Mouse (Mus musculus) liver, embryonic 14.5 days (tissue): ENCODE results near the gene Ppox. TPM values are rescaled to one million over a fixed set of nuclear protein-coding genes. Genes with fewer than 3 reads are reported as not detected.
A peak's percentile ranks its signal among the peaks of the same experiment; 100 is the strongest.

ENCODE experiments used
- ATAC-seq: fragments of 200-750 bp; cut with Nextera tagmentation; 2 replicates; pipeline ENCODE4 v1.8.0; 2017; ENCODE audit warnings: moderate number of reproducible peaks, mild to moderate bottlenecking, moderate library complexity; ENCODE audit not compliant: insufficient read depth
- DNase-seq, 3 experiments: peaks; one replicate each; pipeline ENCODE4 v3.0.0-alpha.2; 2012 to 2013; ENCODE audit warnings: low read depth in 3 of 3, low spot score in 3 of 3
- H3K27ac ChIP-seq: fragments of 300-500 bp; sonication (generic); 2 replicates; pipeline ENCODE4 v1.5.1; 2014; ENCODE audit warnings: moderate library complexity, mild to moderate bottlenecking, control low read depth, inconsistent platforms
- H3K27me3 ChIP-seq: fragments of 300-500 bp; sonication (generic); 2 replicates; pipeline ENCODE4 v1.6.1; 2014; ENCODE audit warnings: mild to moderate bottlenecking, low read length, moderate library complexity; ENCODE audit not compliant: control insufficient read depth, insufficient read depth
- H3K36me3 ChIP-seq: fragments of 300-500 bp; sonication (generic); replicated peaks from 2 replicates; pipeline ENCODE4 v1.6.1; 2014; ENCODE audit warnings: low read depth; ENCODE audit not compliant: control insufficient read depth, insufficient read depth
- H3K4me1 ChIP-seq, 2 experiments: fragments of 200-500 bp in 1 of 2; fragments of 300-500 bp in 1 of 2; sonication (generic) in 1 of 2; replicated peaks; 2 replicates each; pipeline ENCODE4 v1.6.1; 2012 to 2014; ENCODE audit warnings: antibody characterized with exemption in 1 of 2, inconsistent platforms in 1 of 2, low read length in 1 of 2; ENCODE audit not compliant: control insufficient read depth in 2 of 2, insufficient read depth in 2 of 2
- H3K4me2 ChIP-seq: fragments of 300-500 bp; sonication (generic); 2 replicates; pipeline ENCODE4 v1.6.1; 2014; ENCODE audit warnings: low read depth, mild to moderate bottlenecking, control low read depth, moderate library complexity
- H3K4me3 ChIP-seq, 2 experiments: fragments of 200-500 bp in 1 of 2; fragments of 300-500 bp in 1 of 2; sonication (generic) in 1 of 2; 2 replicates each; pipeline ENCODE4 v1.5.1; 2012 to 2014; ENCODE audit warnings: low read depth in 2 of 2, low read length in 2 of 2, mild to moderate bottlenecking in 2 of 2, control low read depth in 1 of 2, inconsistent platforms in 1 of 2, moderate library complexity in 1 of 2; ENCODE audit not compliant: insufficient read depth in 1 of 2
- H3K9ac ChIP-seq: fragments of 300-500 bp; sonication (generic); replicated peaks from 2 replicates; pipeline ENCODE4 v1.6.1; 2014; ENCODE audit warnings: mild to moderate bottlenecking, control low read depth, moderate library complexity
- H3K9me3 ChIP-seq: fragments of 300-500 bp; sonication (generic); 2 replicates; pipeline ENCODE4 v1.6.1; 2016; ENCODE audit warnings: low read length, mixed read lengths; ENCODE audit not compliant: control insufficient read depth
- CTCF ChIP-seq: IDR thresholded peaks from 2 replicates; pipeline ENCODE4 v1.5.1; 2016; ENCODE audit warnings: antibody characterized with exemption, low read depth, control low read depth
- EP300 ChIP-seq: IDR thresholded peaks from 2 replicates; pipeline ENCODE4 v1.6.1; 2016; ENCODE audit warnings: antibody characterized with exemption, low read depth
- WGBS: fragments of 180-500 bp; shearing (Covaris S2); extraction: QIAGEN DNeasy Blood & Tissue Kit; methylation state at CpG from one replicate; pipeline ENCODE4 v1.1.7; 2014; ENCODE audit not compliant: insufficient replicate concordance; 5-methylcytosine and 5-hydroxymethylcytosine counted together
- polyA plus RNA-seq, 2 experiments: library from polyadenylated mRNA; depleted of rRNA in 1 of 2; stranded (reverse) in 1 of 2; unstranded in 1 of 2; fragments of >200 nt; fragmentation: Nextera tagmentation in 1 of 2; extraction: Ambion mirVana in 1 of 2; gene quantifications; 2 replicates each; pipeline versions ENCODE4 v1.2.1 to v1.2.3; 2012 to 2014

The Ppox gene
- polyA plus RNA-seq, 2 experiments, result 161 to 170 TPM

DNA sequence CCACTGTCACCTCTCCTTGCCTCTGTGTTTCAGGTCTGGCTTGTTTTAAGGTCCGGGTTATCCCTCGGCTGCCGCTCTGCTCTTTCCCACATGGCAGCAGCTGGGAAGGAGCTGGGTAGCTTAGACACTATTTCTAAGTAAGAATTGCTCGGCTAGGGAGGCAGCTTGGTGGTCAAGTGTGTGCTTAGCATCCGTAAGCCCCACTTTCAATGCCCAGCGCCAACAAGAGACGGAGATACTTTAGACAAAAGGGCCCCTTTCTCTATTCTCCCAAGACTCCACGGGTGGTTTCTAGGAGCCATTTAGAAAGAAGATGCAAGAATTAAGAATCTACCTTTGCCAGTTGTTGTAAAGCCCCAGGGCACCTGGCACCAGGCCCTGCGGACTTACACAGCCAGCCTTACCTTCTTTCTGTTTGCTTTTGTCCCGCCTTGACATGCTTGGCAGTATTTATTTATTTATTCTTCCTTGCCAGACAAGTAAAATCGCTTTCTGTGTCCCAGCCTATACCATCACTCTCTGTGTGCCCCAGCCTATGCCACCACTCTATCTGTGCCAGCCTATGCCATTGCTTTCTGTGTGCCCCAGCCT is 5.7 kb downstream of the Ppox start:
- peaks cover 16 to 18% of the 10 kb centered on the region in 2 experiments for H3K4me1 ChIP-seq
- no peak overlapping the region for H3K4me3 ChIP-seq
- DNase-seq (no peak), ATAC-seq (no peak)
- H3K4me2 ChIP-seq, result no peak overlapping the region
- H3K9ac ChIP-seq, result no peak overlapping the region
- H3K36me3 ChIP-seq, result peaks cover 76% of the 10 kb centered on the region
- H3K9me3 ChIP-seq, result no peaks in the 10 kb centered on the region
- TF ChIP-seq EP300, result no peak
- TF ChIP-seq CTCF, result no peak
- H3K27ac ChIP-seq, result no peak overlapping the region; the same call in 1 of the 2 replicates
- WGBS, result 87% methylated on average over 11 of the region's 11 CpGs
- H3K27me3 ChIP-seq, result no peaks in the 10 kb centered on the region

- H3K4me2 ChIP-seq, result no peak overlapping the region
- 89% methylated on average over 12 of the region's 12 CpGs for WGBS
- no peak overlapping the region for H3K9ac ChIP-seq
- H3K4me1 ChIP-seq, result peaks cover 21 to 23% of the 10 kb centered on the region in 2 experiments
- H3K27ac ChIP-seq, result no peak overlapping the region
- H3K4me3 ChIP-seq, result no peak overlapping the region
- no peak for ATAC-seq
- no peak for DNase-seq
- H3K36me3 ChIP-seq, result peaks cover 68% of the 10 kb centered on the region
- no peaks in the 10 kb centered on the region for H3K27me3 ChIP-seq
- no peaks in the 10 kb centered on the region for H3K9me3 ChIP-seq
- TF ChIP-seq EP300 (0 out of 2 replicates have a peak, but pooled peaks have one; percentile 2), CTCF (no peak)
Observed at GRCm38 (mm10) chr1:171274171-171274570, 6.8 kb downstream of the Ppox start.

- ATAC-seq (no peak), DNase-seq (no peak)
- peak overlapping the region; percentile 1 for H3K27ac ChIP-seq
- H3K4me1 ChIP-seq, result peaks cover 17 to 19% of the 10 kb centered on the region in 2 experiments
- H3K36me3 ChIP-seq, result peaks cover 47% of the 10 kb centered on the region
- H3K9me3 ChIP-seq, result no peaks in the 10 kb centered on the region
- H3K4me3 ChIP-seq, result peak overlapping the region in 1 of 2 experiments; percentile 67; a peak in 1 of 4 replicates
- no peak overlapping the region; the same call in 1 of the 2 replicates for H3K9ac ChIP-seq
- 55% methylated on average over 3 of the region's 3 CpGs for WGBS
- H3K4me2 ChIP-seq, result peak overlapping the region; percentile 89
- H3K27me3 ChIP-seq, result no peaks in the 10 kb centered on the region
- TF ChIP-seq EP300 (no peak), CTCF (no peak)
Observed at GRCm38 (mm10) chr1:171272086-171272485, 8.9 kb downstream of the Ppox start.

- ATAC-seq, result no peak
- Histone ChIP-seq H3K27me3 (no peaks in the 10 kb centered on the region), H3K27ac (peak overlapping the region; percentile 1), H3K36me3 (peaks cover 43% of the 10 kb centered on the region), H3K9me3 (no peaks in the 10 kb centered on the region), H3K4me1 (peaks cover 17 to 20% of the 10 kb centered on the region in 2 experiments), H3K9ac (peak overlapping the region; percentile 80), H3K4me3 (peak overlapping the region; percentile 28 to 67), H3K4me2 (peak overlapping the region; percentile 89)
- DNase-seq, result no peak
- 49% methylated on average over 10 of the region's 10 CpGs for WGBS
- TF ChIP-seq EP300 (no peak), CTCF (no peak; the same call in 1 of the 2 replicates)
Observed at GRCm38 (mm10) chr1:171271622-171272021, 9.4 kb downstream of the Ppox start.

DNA sequence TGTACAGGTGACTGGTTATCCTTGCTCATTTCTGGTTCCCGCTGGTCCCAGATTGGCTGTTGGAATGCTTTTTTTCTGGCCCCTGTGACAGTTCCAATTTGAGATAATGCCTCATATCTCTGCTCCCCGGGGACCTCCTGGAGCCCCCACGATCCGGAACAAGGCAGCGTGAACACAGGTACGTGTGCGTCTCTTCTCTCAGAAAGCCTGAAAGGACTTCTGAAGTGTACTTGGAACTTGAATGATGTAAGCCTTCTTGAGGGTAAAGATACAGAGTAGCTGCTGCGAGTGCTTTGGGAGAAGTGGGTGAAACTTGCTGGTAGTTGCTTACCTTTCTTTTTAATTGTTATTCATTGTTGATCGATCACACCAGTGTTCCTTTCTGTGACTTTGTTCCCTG is 9.8 kb downstream of the Ppox start:
- H3K27me3 ChIP-seq, result no peaks in the 10 kb centered on the region
- H3K9ac ChIP-seq, result peak overlapping the region; percentile 80
- no peak for ATAC-seq
- peaks cover 17 to 22% of the 10 kb centered on the region in 2 experiments for H3K4me1 ChIP-seq
- H3K36me3 ChIP-seq, result peaks cover 38% of the 10 kb centered on the region
- H3K4me3 ChIP-seq, result peak overlapping the region; percentile 67 to 96
- H3K4me2 ChIP-seq, result peak overlapping the region; percentile 89
- 27% methylated on average over 9 of the region's 9 CpGs for WGBS
- no peaks in the 10 kb centered on the region for H3K9me3 ChIP-seq
- DNase-seq, result peak in 1 of 3 experiments; percentile 54
- peak overlapping the region; percentile 50 for H3K27ac ChIP-seq
- TF ChIP-seq CTCF (no peak), EP300 (0 out of 2 replicates have a peak, but pooled peaks have one; percentile 17)
